Mouse (Mus musculus) forebrain, postnatal 0 days (tissue): ENCODE measurements around the gene Cpm. TPM values are rescaled to one million over a fixed set of nuclear protein-coding genes. Genes with fewer than 3 reads are reported as not detected.
A peak's percentile ranks its signal among the peaks of the same experiment; 100 is the strongest.

Experiments used
- ATAC-seq: fragments of 200-750 bp; cut with Nextera tagmentation; 2 replicates; pipeline ENCODE4 v1.8.0; 2017; ENCODE audit warnings: mild to moderate bottlenecking, moderate library complexity
- DNase-seq: peaks from one replicate; pipeline ENCODE4 v3.0.0-alpha.2; 2015
- H3K27ac ChIP-seq: fragments of 300-500 bp; sonication (generic); 2 replicates; pipeline ENCODE4 v1.5.1; 2014; ENCODE audit warnings: low read depth, mild to moderate bottlenecking, antibody characterized with exemption, low read length, moderate library complexity, mixed read lengths
- H3K27me3 ChIP-seq: fragments of 300-500 bp; sonication (generic); 2 replicates; pipeline ENCODE4 v1.6.1; 2014; ENCODE audit warnings: mild to moderate bottlenecking, low read length, mixed read lengths; ENCODE audit not compliant: insufficient read depth
- H3K36me3 ChIP-seq: fragments of 300-500 bp; sonication (generic); 2 replicates; pipeline ENCODE4 v1.6.1; 2014; ENCODE audit warnings: mild to moderate bottlenecking, moderate library complexity; ENCODE audit not compliant: insufficient read depth
- H3K4me1 ChIP-seq: fragments of 300-500 bp; sonication (generic); 2 replicates; pipeline ENCODE4 v1.6.1; 2014; ENCODE audit warnings: antibody characterized with exemption; ENCODE audit not compliant: insufficient read depth
- H3K4me2 ChIP-seq: fragments of 300-500 bp; sonication (generic); 2 replicates; pipeline ENCODE4 v1.6.1; 2014; ENCODE audit warnings: low read depth, mild to moderate bottlenecking, moderate library complexity
- H3K4me3 ChIP-seq: fragments of 300-500 bp; sonication (generic); 2 replicates; pipeline ENCODE4 v1.5.1; 2014; ENCODE audit warnings: low read depth, low read length, mixed read lengths
- H3K9ac ChIP-seq: fragments of 300-500 bp; sonication (generic); 2 replicates; pipeline ENCODE4 v1.6.1; 2014; ENCODE audit warnings: mild to moderate bottlenecking
- H3K9me3 ChIP-seq: fragments of 300-500 bp; sonication (generic); 2 replicates; pipeline ENCODE4 v1.6.1; 2016; ENCODE audit warnings: low read length
- CTCF ChIP-seq: sonication (generic); IDR thresholded peaks from 2 replicates; pipeline ENCODE4 v1.5.1; 2016; ENCODE audit warnings: antibody characterized with exemption, control low read depth, low read depth
- WGBS: fragments of 180-500 bp; shearing (Covaris S2); extraction: QIAGEN DNeasy Blood & Tissue Kit; methylation state at CpG from one replicate; pipeline ENCODE4 v1.1.7; 2014; 5-methylcytosine and 5-hydroxymethylcytosine counted together
- polyA plus RNA-seq: library from polyadenylated mRNA; unstranded; fragments of >200 nt; fragmentation: Nextera tagmentation; extraction: Ambion mirVana; gene quantifications from 2 replicates; pipeline ENCODE4 v1.2.1, GENCODE M21; 2015
- total RNA-seq: library from RNA; depleted of rRNA; stranded (reverse); fragments of >200 nt; gene quantifications from 2 replicates; pipeline ENCODE4 v1.2.3, GENCODE M21; 2014

Cpm gene
- total and polyA plus RNA-seq, 2 experiments from 2014 or later = 3.4 to 7.5 TPM

GRCm38 (mm10) chr10:117705806-117706205, 76.5 kb downstream of the Cpm start:
- H3K9me3 ChIP-seq = no peaks in the 10 kb centered on the region
- no peak overlapping the region for H3K27ac ChIP-seq
- no peak overlapping the region for H3K4me3 ChIP-seq
- TF ChIP-seq CTCF = no peak
- peaks cover 56% of the 10 kb centered on the region for H3K36me3 ChIP-seq
- H3K27me3 ChIP-seq = no peaks in the 10 kb centered on the region
- DNase-seq (no peak), ATAC-seq (no peak)
- H3K4me1 ChIP-seq = peaks cover 11% of the 10 kb centered on the region
- no peak overlapping the region for H3K9ac ChIP-seq
- no peak overlapping the region for H3K4me2 ChIP-seq

- H3K9ac ChIP-seq = no peak overlapping the region
- H3K4me1 ChIP-seq = peaks cover 15% of the 10 kb centered on the region
- H3K4me3 ChIP-seq = no peak overlapping the region
- no peak for TF ChIP-seq CTCF
- 86% methylated on average over 6 of the region's 6 CpGs for WGBS
- DNase-seq (no peak), ATAC-seq (no peak)
- H3K27me3 ChIP-seq = no peaks in the 10 kb centered on the region
- H3K36me3 ChIP-seq = peaks cover 52% of the 10 kb centered on the region
- H3K27ac ChIP-seq = no peak overlapping the region
- no peaks in the 10 kb centered on the region for H3K9me3 ChIP-seq
- no peak overlapping the region for H3K4me2 ChIP-seq
Observed at GRCm38 (mm10) chr10:117706440-117706839, 77.1 kb downstream of the Cpm start.

DNA sequence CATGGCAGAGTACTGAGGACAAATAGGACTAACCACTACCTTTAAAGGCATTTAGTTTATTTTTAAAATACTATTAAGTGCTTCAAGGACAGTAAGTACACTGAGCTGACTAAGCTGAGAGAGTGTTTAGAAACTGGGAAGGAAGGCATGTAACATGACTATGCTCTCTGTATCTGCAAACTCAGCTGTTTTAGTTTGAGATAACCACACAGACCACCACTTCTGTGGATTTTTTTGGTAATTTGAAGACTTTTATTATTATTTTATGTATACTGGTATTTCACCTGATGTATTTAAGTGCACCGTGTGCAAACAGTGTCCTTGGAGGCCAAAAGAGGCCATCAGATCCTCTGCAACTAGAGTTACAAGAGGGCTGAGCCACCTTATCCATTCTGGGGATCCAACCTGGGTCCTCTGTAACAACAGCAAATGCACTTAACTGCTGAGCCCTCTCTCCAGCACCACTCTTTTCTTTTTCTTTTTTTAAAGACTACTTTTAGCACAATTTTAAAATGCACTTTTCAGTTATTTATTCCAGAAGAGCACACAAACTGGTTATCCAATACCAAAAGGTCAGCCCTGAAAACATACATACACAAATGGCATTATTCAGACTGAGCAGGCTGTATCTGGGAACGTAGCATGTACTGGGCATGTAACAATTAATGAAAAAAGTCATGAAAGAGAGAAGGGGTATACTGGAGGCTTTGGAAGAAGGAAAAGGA, 78.0 kb downstream of the Cpm start:
- TF ChIP-seq CTCF = no peak
- Histone ChIP-seq H3K36me3 (peaks cover 45% of the 10 kb centered on the region), H3K4me3 (no peak overlapping the region)

GRCm38 (mm10) chr10:117708376-117708775, 79.1 kb downstream of the Cpm start:
- Histone ChIP-seq H3K36me3 (peaks cover 35% of the 10 kb centered on the region), H3K9ac (no peak overlapping the region), H3K4me2 (no peak overlapping the region), H3K27me3 (no peaks in the 10 kb centered on the region), H3K4me1 (peaks cover 15% of the 10 kb centered on the region), H3K27ac (no peak overlapping the region), H3K9me3 (no peaks in the 10 kb centered on the region), H3K4me3 (no peak overlapping the region)
- TF ChIP-seq CTCF = no peak
- WGBS = 93% methylated on average over 2 of the region's 2 CpGs
- DNase-seq (no peak), ATAC-seq (no peak)

More for the DNA sequence above, 78.0 kb downstream of the Cpm start:
- WGBS = 92% methylated on average over 2 of the region's 2 CpGs
- H3K4me2 ChIP-seq = no peak overlapping the region
- no peaks in the 10 kb centered on the region for H3K9me3 ChIP-seq
- H3K27ac ChIP-seq = no peak overlapping the region
- DNase-seq = no peak
- H3K4me1 ChIP-seq = peaks cover 15% of the 10 kb centered on the region
- H3K9ac ChIP-seq = no peak overlapping the region
- no peak for ATAC-seq
- H3K27me3 ChIP-seq = no peaks in the 10 kb centered on the region

GRCm38 (mm10) chr10:117708856-117709255, 79.6 kb downstream of the Cpm start:
- no peak for TF ChIP-seq CTCF
- H3K9me3 ChIP-seq = no peaks in the 10 kb centered on the region

DNA sequence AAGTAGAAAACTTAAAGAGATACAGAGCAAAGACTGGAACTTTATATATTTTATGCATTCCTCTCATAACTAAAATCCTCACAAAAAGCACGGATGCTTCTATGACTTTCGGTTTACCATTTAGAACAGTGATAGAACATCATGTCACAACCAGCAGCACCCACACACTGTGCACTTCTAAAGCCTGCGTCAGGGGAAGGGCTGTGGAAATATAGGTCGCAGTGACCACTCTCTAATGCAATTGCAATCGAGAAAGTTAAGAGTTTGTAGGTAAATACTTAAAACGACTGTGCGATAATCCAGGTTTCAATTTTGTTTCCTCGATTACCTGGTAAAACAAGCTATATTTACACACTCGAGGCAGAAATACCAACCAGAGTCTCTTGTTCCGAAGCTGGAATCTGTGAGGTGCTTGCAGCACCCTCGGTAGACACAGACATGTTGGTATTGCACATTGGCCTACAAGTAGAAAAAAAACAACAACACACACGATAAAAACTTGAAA, 80.1 kb downstream of the Cpm start:
- TF ChIP-seq CTCF = no peak
- DNase-seq (no peak), ATAC-seq (no peak)
- Histone ChIP-seq H3K4me2 (peak overlapping the region; percentile 64), H3K9me3 (no peaks in the 10 kb centered on the region), H3K36me3 (peaks cover 25% of the 10 kb centered on the region), H3K27me3 (no peaks in the 10 kb centered on the region), H3K4me3 (peak overlapping the region; percentile 100), H3K4me1 (peaks cover 15% of the 10 kb centered on the region), H3K9ac (peak overlapping the region; percentile 100), H3K27ac (peak overlapping the region; percentile 100; the same call in 1 of the 2 replicates)
- WGBS = 44% methylated on average over 12 of the region's 12 CpGs

More at GRCm38 (mm10) chr10:117708856-117709255, 79.6 kb downstream of the Cpm start:
- H3K27ac ChIP-seq = no peak overlapping the region
- 0 out of 2 replicates have a peak overlapping the region, but pooled peaks have one; percentile 18 for H3K9ac ChIP-seq
- peaks cover 30% of the 10 kb centered on the region for H3K36me3 ChIP-seq
- WGBS = 86% methylated on average over 9 of the region's 9 CpGs
- H3K27me3 ChIP-seq = no peaks in the 10 kb centered on the region
- ATAC-seq (no peak), DNase-seq (no peak)
- peaks cover 15% of the 10 kb centered on the region for H3K4me1 ChIP-seq
- H3K4me3 ChIP-seq = peak overlapping the region; percentile 100; the same call in 1 of the 2 replicates
- peak overlapping the region; percentile 64 for H3K4me2 ChIP-seq

GRCm38 (mm10) chr10:117709930-117710603, 80.8 kb downstream of the Cpm start:
- 2% methylated on average over 62 of the region's 71 CpGs for WGBS
- no peak for TF ChIP-seq CTCF
- H3K4me2 ChIP-seq = peak overlapping the region; percentile 64

More at GRCm38 (mm10) chr10:117709930-117710603, 80.8 kb downstream of the Cpm start:
- peak overlapping the region; percentile 100 for H3K4me3 ChIP-seq
- peak; percentile 72 for ATAC-seq
- peak overlapping the region; percentile 100 for H3K27ac ChIP-seq
- H3K36me3 ChIP-seq = peaks cover 19% of the 10 kb centered on the region
- peaks cover 15% of the 10 kb centered on the region for H3K4me1 ChIP-seq
- H3K27me3 ChIP-seq = no peaks in the 10 kb centered on the region
- DNase-seq = peak; percentile 91
- peak overlapping the region; percentile 100 for H3K9ac ChIP-seq
- no peaks in the 10 kb centered on the region for H3K9me3 ChIP-seq
